Mouse (Mus musculus): Measurements from ENCODE around the gene Erc2. TPM values are rescaled to one million over a fixed set of nuclear protein-coding genes. Genes with fewer than 3 reads are reported as not detected.

The Erc2 gene
- polyA plus RNA-seq, 1 experiment from 2014 or later, result 4.3 TPM

GRCm38 (mm10) chr14:28072561-28072960 lies 450.3 kb downstream of the Erc2 start:
- WGBS, result 72% methylated on average over 3 of the region's 3 CpGs
- Histone ChIP-seq H3K4me3 (ENCODE audit: low read length) (no peak overlapping the region), H3K4me1 (ENCODE audit: control insufficient read depth, insufficient read depth, low read length) (no peaks in the 10 kb centered on the region), H3K9me3 (ENCODE audit: control insufficient read depth, low read length) (no peaks in the 10 kb centered on the region), H3K4me2 (ENCODE audit: low read depth, low read length) (no peak overlapping the region), H3K27ac (ENCODE audit: low read length) (no peak overlapping the region), H3K9ac (ENCODE audit: low read depth, low read length) (no peak overlapping the region), H3K27me3 (replicated peaks; ENCODE audit: control insufficient read depth, insufficient read depth, low read length) (no peaks in the 10 kb centered on the region), H3K36me3 (ENCODE audit: control insufficient read depth, insufficient read depth, low read length) (no peaks in the 10 kb centered on the region)
- ATAC-seq, result no peak

- H3K27me3 ChIP-seq (replicated peaks; ENCODE audit: control insufficient read depth, insufficient read depth, low read length), result no peaks in the 10 kb centered on the region
- no peak overlapping the region for H3K27ac ChIP-seq (ENCODE audit: low read length)
- no peak for ATAC-seq
- 51% methylated on average over 8 of the region's 8 CpGs for WGBS
- H3K4me1 ChIP-seq (ENCODE audit: control insufficient read depth, insufficient read depth, low read length), result no peaks in the 10 kb centered on the region
- no peaks in the 10 kb centered on the region for H3K36me3 ChIP-seq (ENCODE audit: control insufficient read depth, insufficient read depth, low read length)
- no peak overlapping the region for H3K4me2 ChIP-seq (ENCODE audit: low read depth, low read length)
- H3K9me3 ChIP-seq (ENCODE audit: control insufficient read depth, low read length), result no peaks in the 10 kb centered on the region
- H3K9ac ChIP-seq (ENCODE audit: low read depth, low read length), result no peak overlapping the region
- no peak overlapping the region for H3K4me3 ChIP-seq (ENCODE audit: low read length)
These were observed 467.6 kb downstream of the Erc2 start for GRCm38 (mm10) chr14:28089636-28090443.

- Histone ChIP-seq H3K36me3 (ENCODE audit: control insufficient read depth, insufficient read depth, low read length) (no peaks in the 10 kb centered on the region), H3K27me3 (replicated peaks; ENCODE audit: control insufficient read depth, insufficient read depth, low read length) (no peaks in the 10 kb centered on the region), H3K9me3 (ENCODE audit: control insufficient read depth, low read length) (no peaks in the 10 kb centered on the region), H3K27ac (ENCODE audit: low read length) (no peak overlapping the region), H3K9ac (ENCODE audit: low read depth, low read length) (no peak overlapping the region), H3K4me3 (ENCODE audit: low read length) (no peak overlapping the region), H3K4me1 (ENCODE audit: control insufficient read depth, insufficient read depth, low read length) (0 out of 2 replicates have a peak, but pooled peaks cover 1% of the 10 kb centered on the region), H3K4me2 (ENCODE audit: low read depth, low read length) (no peak overlapping the region)
- WGBS, result 83% methylated on average over 1 of the region's 1 CpGs
- no peak for ATAC-seq
These were observed 469.1 kb downstream of the Erc2 start for GRCm38 (mm10) chr14:28091367-28091766.

GRCm38 (mm10) chr14:28093214-28093613 lies 471.0 kb downstream of the Erc2 start:
- Histone ChIP-seq H3K36me3 (ENCODE audit: control insufficient read depth, insufficient read depth, low read length) (no peaks in the 10 kb centered on the region), H3K9ac (ENCODE audit: low read depth, low read length) (no peak overlapping the region), H3K27ac (ENCODE audit: low read length) (no peak overlapping the region), H3K4me2 (ENCODE audit: low read depth, low read length) (no peak overlapping the region), H3K27me3 (replicated peaks; ENCODE audit: control insufficient read depth, insufficient read depth, low read length) (no peaks in the 10 kb centered on the region), H3K4me3 (ENCODE audit: low read length) (no peak overlapping the region), H3K4me1 (ENCODE audit: control insufficient read depth, insufficient read depth, low read length) (peaks cover 3% of the 10 kb centered on the region; the same call in 1 of the 2 replicates), H3K9me3 (ENCODE audit: control insufficient read depth, low read length) (no peaks in the 10 kb centered on the region)
- ATAC-seq, result no peak
- 69% methylated on average over 4 of the region's 4 CpGs for WGBS

GRCm38 (mm10) chr14:28093913-28094312 lies 471.7 kb downstream of the Erc2 start:
- no peak for ATAC-seq
- 90% methylated on average over 1 of the region's 1 CpGs for WGBS
- Histone ChIP-seq H3K9me3 (ENCODE audit: control insufficient read depth, low read length) (no peaks in the 10 kb centered on the region), H3K9ac (ENCODE audit: low read depth, low read length) (no peak overlapping the region), H3K27ac (ENCODE audit: low read length) (no peak overlapping the region), H3K36me3 (ENCODE audit: control insufficient read depth, insufficient read depth, low read length) (no peaks in the 10 kb centered on the region), H3K4me3 (ENCODE audit: low read length) (no peak overlapping the region), H3K27me3 (replicated peaks; ENCODE audit: control insufficient read depth, insufficient read depth, low read length) (no peaks in the 10 kb centered on the region), H3K4me2 (ENCODE audit: low read depth, low read length) (no peak overlapping the region), H3K4me1 (ENCODE audit: control insufficient read depth, insufficient read depth, low read length) (peaks cover 3% of the 10 kb centered on the region; the same call in 1 of the 2 replicates)

- Histone ChIP-seq H3K27me3 (replicated peaks; ENCODE audit: control insufficient read depth, insufficient read depth, low read length) (no peaks in the 10 kb centered on the region), H3K4me3 (ENCODE audit: low read length) (no peak overlapping the region), H3K36me3 (ENCODE audit: control insufficient read depth, insufficient read depth, low read length) (no peaks in the 10 kb centered on the region), H3K27ac (ENCODE audit: low read length) (no peak overlapping the region), H3K9me3 (ENCODE audit: control insufficient read depth, low read length) (no peaks in the 10 kb centered on the region), H3K4me1 (ENCODE audit: control insufficient read depth, insufficient read depth, low read length) (peaks cover 3% of the 10 kb centered on the region), H3K4me2 (ENCODE audit: low read depth, low read length) (no peak overlapping the region), H3K9ac (ENCODE audit: low read depth, low read length) (no peak overlapping the region)
- ATAC-seq, result no peak
- WGBS, result 63% methylated on average over 5 of the region's 5 CpGs
These were observed 476.9 kb downstream of the Erc2 start for GRCm38 (mm10) chr14:28099084-28099483.

- H3K4me1 ChIP-seq (ENCODE audit: control insufficient read depth, insufficient read depth, low read length), result no peaks in the 10 kb centered on the region
- H3K27me3 ChIP-seq (replicated peaks; ENCODE audit: control insufficient read depth, insufficient read depth, low read length), result no peaks in the 10 kb centered on the region
- no peak overlapping the region for H3K9ac ChIP-seq (ENCODE audit: low read depth, low read length)
- no peak overlapping the region for H3K4me2 ChIP-seq (ENCODE audit: low read depth, low read length)
- no peak overlapping the region for H3K27ac ChIP-seq (ENCODE audit: low read length)
- ATAC-seq, result no peak
- H3K9me3 ChIP-seq (ENCODE audit: control insufficient read depth, low read length), result no peaks in the 10 kb centered on the region
- WGBS, result 82% methylated on average over 2 of the region's 2 CpGs
- H3K36me3 ChIP-seq (ENCODE audit: control insufficient read depth, insufficient read depth, low read length), result no peaks in the 10 kb centered on the region
- H3K4me3 ChIP-seq (ENCODE audit: low read length), result no peak overlapping the region
These were observed 490.9 kb downstream of the Erc2 start for GRCm38 (mm10) chr14:28113121-28113520.

- Histone ChIP-seq H3K9ac (ENCODE audit: low read depth, low read length) (no peak overlapping the region), H3K27me3 (replicated peaks; ENCODE audit: control insufficient read depth, insufficient read depth, low read length) (no peaks in the 10 kb centered on the region), H3K4me2 (ENCODE audit: low read depth, low read length) (no peak overlapping the region), H3K27ac (ENCODE audit: low read length) (no peak overlapping the region), H3K4me1 (ENCODE audit: control insufficient read depth, insufficient read depth, low read length) (no peaks in the 10 kb centered on the region), H3K9me3 (ENCODE audit: control insufficient read depth, low read length) (no peaks in the 10 kb centered on the region), H3K36me3 (ENCODE audit: control insufficient read depth, insufficient read depth, low read length) (no peaks in the 10 kb centered on the region), H3K4me3 (ENCODE audit: low read length) (no peak overlapping the region)
- WGBS, result 37% methylated on average over 5 of the region's 5 CpGs
- no peak for ATAC-seq
These were observed 498.6 kb downstream of the Erc2 start for GRCm38 (mm10) chr14:28120851-28121250.

GRCm38 (mm10) chr14:28126842-28127241 lies 504.6 kb downstream of the Erc2 start:
- no peak overlapping the region for H3K4me3 ChIP-seq (ENCODE audit: low read length)
- ATAC-seq, result no peak
- H3K36me3 ChIP-seq (ENCODE audit: control insufficient read depth, insufficient read depth, low read length), result no peaks in the 10 kb centered on the region
- WGBS, result 61% methylated on average over 8 of the region's 8 CpGs
- no peak overlapping the region for H3K4me2 ChIP-seq (ENCODE audit: low read depth, low read length)
- no peak overlapping the region for H3K9ac ChIP-seq (ENCODE audit: low read depth, low read length)
- H3K4me1 ChIP-seq (ENCODE audit: control insufficient read depth, insufficient read depth, low read length), result no peaks in the 10 kb centered on the region
- no peaks in the 10 kb centered on the region for H3K27me3 ChIP-seq (replicated peaks; ENCODE audit: control insufficient read depth, insufficient read depth, low read length)
- no peaks in the 10 kb centered on the region for H3K9me3 ChIP-seq (ENCODE audit: control insufficient read depth, low read length)
- no peak overlapping the region for H3K27ac ChIP-seq (ENCODE audit: low read length)

- no peak overlapping the region for H3K4me3 ChIP-seq (ENCODE audit: low read length)
- no peak overlapping the region for H3K27ac ChIP-seq (ENCODE audit: low read length)
- no peak overlapping the region for H3K9ac ChIP-seq (ENCODE audit: low read depth, low read length)
- WGBS, result 65% methylated on average over 3 of the region's 3 CpGs
- no peaks in the 10 kb centered on the region for H3K9me3 ChIP-seq (ENCODE audit: control insufficient read depth, low read length)
- H3K4me1 ChIP-seq (ENCODE audit: control insufficient read depth, insufficient read depth, low read length), result no peaks in the 10 kb centered on the region
- H3K27me3 ChIP-seq (replicated peaks; ENCODE audit: control insufficient read depth, insufficient read depth, low read length), result no peaks in the 10 kb centered on the region
- ATAC-seq, result no peak
- H3K36me3 ChIP-seq (ENCODE audit: control insufficient read depth, insufficient read depth, low read length), result no peaks in the 10 kb centered on the region
- no peak overlapping the region for H3K4me2 ChIP-seq (ENCODE audit: low read depth, low read length)
These were observed 506.8 kb downstream of the Erc2 start for GRCm38 (mm10) chr14:28128999-28129398.

Data from intestine, embryonic 16.5 days (tissue).